30 mouse cellular contexts compared by ENCODE assay signal in genomic region chr4:88078983-88079382, GRCm38 (mm10). TPM values are rescaled to one million over a fixed set of nuclear protein-coding genes. Genes with fewer than 3 reads are reported as not detected.
DNase-seq lines count a peak whose midpoint lies in the region; ATAC-seq and TF ChIP-seq lines count a peak whose summit lies in the region.
"Had no signal": no experiment of that assay in that cellular context is flagged by ENCODE, and none has a peak within 500 bp of the region (broad histone marks: within the 10 kb centered on the region; RNA-seq: fewer than 3 reads in every experiment).

No protein-coding gene starts in this region.

- ATAC-seq in activated CD4-positive, CD25-positive, alpha-beta regulatory T cell, adult 4 months: peak; percentile 58
- ATAC-seq: forebrain, postnatal 0 days had no signal

- H3K4me1 ChIP-seq in ES-E14 (ENCODE audit: control insufficient read depth in 2 of 2, insufficient read depth in 2 of 2, low read length in 2 of 2, poor library complexity in 1 of 2): peaks cover 0 to 2% of the 10 kb centered on the region in 2 experiments; a peak in 1 of 4 replicates
- H3K4me1 ChIP-seq: heart, embryonic 12.5 days; neural tube, embryonic 13.5 days had no signal

- H3K4me3 ChIP-seq in ES-E14 (ENCODE audit: insufficient read depth in 1 of 2, low read depth in 1 of 2, low read length in 2 of 2, poor library complexity in 1 of 2, severe bottlenecking in 1 of 2): no peak overlapping the region
- H3K4me3 ChIP-seq: embryonic facial prominence, embryonic 10.5 days; embryonic facial prominence, embryonic 15.5 days; forebrain, embryonic 12.5 days; heart, embryonic 12.5 days; myocyte; neural tube, embryonic 13.5 days had no signal

- no peaks in the 10 kb centered on the region for H3K9me3 ChIP-seq in ES-E14 (ENCODE audit: control insufficient read depth, insufficient read depth, low read depth, low read length)
- H3K9me3 ChIP-seq: embryonic facial prominence, embryonic 10.5 days; embryonic facial prominence, embryonic 15.5 days; forebrain, embryonic 12.5 days; heart, embryonic 12.5 days; neural tube, embryonic 13.5 days had no signal

- DNase-seq in thymus, postnatal 0 days (ENCODE audit: low spot score): peak; percentile 12
- no peak for DNase-seq in thymus, adult 18-20 months
- peak; percentile 26 for DNase-seq in ES-E14 (ENCODE audit: low read depth, low spot score)
- DNase-seq in naive thymus-derived CD4-positive, alpha-beta T cell, adult 2 months (ENCODE audit: low read depth): peak; percentile 26
- no peak for DNase-seq in spleen, postnatal 14 days (ENCODE audit: low spot score in 2 of 2)
- DNase-seq in testis, postnatal 14 days (ENCODE audit: low spot score): no peak
- DNase-seq in gastrocnemius, postnatal 4 days (ENCODE audit: low spot score in 2 of 2): no peak
- DNase-seq: adrenal gland, postnatal 25 days; cerebellum, adult 2 months; cerebellum, postnatal 14 days; forebrain, postnatal 0 days; gastrocnemius, postnatal 14 days; heart, adult 18-20 months; heart, postnatal 4 days; kidney, adult 9 months; kidney, postnatal 14 days; liver; lung, embryonic 14.5 days; lung, postnatal 14 days; right cerebral cortex, postnatal 4 days; thymus, postnatal 14 days had no signal

- in situ Hi-C loops in ES-E14 (cut with MboI; ENCODE audit: low sequenced_read_pairs in 2 of 2, unreplicated experiment in 2 of 2): no loop called here

- no peak overlapping the region for H3K27ac ChIP-seq in ES-E14 (ENCODE audit: insufficient read depth, low read depth, low read length, poor library complexity, severe bottlenecking)
- H3K27ac ChIP-seq: embryonic facial prominence, embryonic 10.5 days; embryonic facial prominence, embryonic 15.5 days; forebrain, embryonic 12.5 days; hindbrain, embryonic 14.5 days; liver, embryonic 14.5 days; neural tube, embryonic 13.5 days had no signal

- H3K9ac ChIP-seq in ES-E14 (ENCODE audit: insufficient read depth, low read depth, low read length, poor library complexity, severe bottlenecking): no peak overlapping the region
- H3K9ac ChIP-seq: embryonic facial prominence, embryonic 15.5 days; forebrain, embryonic 12.5 days; forebrain, postnatal 0 days; heart, embryonic 12.5 days; hindbrain, embryonic 14.5 days; liver, embryonic 14.5 days; lung, embryonic 14.5 days; neural tube, embryonic 13.5 days had no signal

- H3K36me3 ChIP-seq in ES-E14 (ENCODE audit: control insufficient read depth, insufficient read depth, low read length, poor library complexity, severe bottlenecking): no peaks in the 10 kb centered on the region
- H3K36me3 ChIP-seq: embryonic facial prominence, embryonic 10.5 days; embryonic facial prominence, embryonic 15.5 days; forebrain, embryonic 12.5 days; heart, embryonic 12.5 days; neural tube, embryonic 13.5 days had no signal

TF ChIP-seq in ES-E14, 5 proteins besides CTCF, POLR2A, EP300 and RAD21:
- no peak for TF ChIP-seq ZNF384 (IDR thresholded peaks at IDR 0.05; ENCODE audit: low read depth, low read length)
- TF ChIP-seq ZC3H11A (IDR thresholded peaks at IDR 0.05; ENCODE audit: borderline replicate concordance, low read depth, low read length): no peak
- TF ChIP-seq MAFK (IDR thresholded peaks at IDR 0.05; ENCODE audit: insufficient read depth, low read depth, low read length): peak; percentile 69
- no peak for TF ChIP-seq HCFC1 (IDR thresholded peaks at IDR 0.05; ENCODE audit: borderline replicate concordance, insufficient read depth, low read length)
TF ChIP-seq in ES-E14: peak in this region for 1.

RNA-seq across cellular contexts. Expression of gene Focad, which starts 15.4 kb away (rescaled TPM):
- 12.0 and 15.4 TPM in 2 replicates for polyA plus RNA-seq in thymus, postnatal 0 days (2015; fragmentation: Nextera tagmentation; extraction: Ambion mirVana)
- total RNA-seq in ES-E14 (2012; rRNA removed): 14.7 and 17.1 TPM in 2 replicates
- 10 to 100 TPM; 11.2 to 15.4 TPM for polyA plus RNA-seq in activated CD4-positive, CD25-positive, alpha-beta regulatory T cell, adult 4 months (2017; shearing (Covaris generic))
- total RNA-seq in gastrocnemius, postnatal 4 days (2021): 10 to 100 TPM; 17.5 to 17.7 TPM

RNA-seq across cellular contexts. Expression of gene Mllt3, which starts 45.8 kb away (rescaled TPM):
- polyA plus RNA-seq in thymus, postnatal 0 days (2015; fragmentation: Nextera tagmentation; extraction: Ambion mirVana): 30.0 and 34.7 TPM in 2 replicates
- total RNA-seq in ES-E14 (2012; rRNA removed): 10.0 and 11.1 TPM in 2 replicates
- polyA plus RNA-seq in activated CD4-positive, CD25-positive, alpha-beta regulatory T cell, adult 4 months (2017; shearing (Covaris generic)): 100 to 1,000 TPM; 100 to 106 TPM
- total RNA-seq in gastrocnemius, postnatal 4 days (2021): 100 to 1,000 TPM; 103 to 104 TPM

Comparison
In these comparisons a context has a peak if more than half of its experiments do, and no peak if none do; other contexts are left out.
1. DNase-seq: peak in thymus, postnatal 0 days (single experiment), ES-E14 (single experiment) and naive thymus-derived CD4-positive, alpha-beta T cell, adult 2 months (single experiment); none in thymus, adult 18-20 months (0 of 2), spleen, postnatal 14 days (0 of 2), testis, postnatal 14 days (single experiment) and gastrocnemius, postnatal 4 days (0 of 2).